Mouse (Mus musculus) monocyte, adult 59 days (primary cell): ENCODE results near the gene Naa11. TPM values are rescaled to one million over a fixed set of nuclear protein-coding genes. Genes with fewer than 3 reads are reported as not detected.

Experiments used
- total RNA-seq, 2 experiments: library from RNA; stranded (reverse); gene quantifications; one replicate each; pipeline ENCODE4 v1.2.4; 2023

Naa11 gene
- not detected for total RNA-seq

DNA sequence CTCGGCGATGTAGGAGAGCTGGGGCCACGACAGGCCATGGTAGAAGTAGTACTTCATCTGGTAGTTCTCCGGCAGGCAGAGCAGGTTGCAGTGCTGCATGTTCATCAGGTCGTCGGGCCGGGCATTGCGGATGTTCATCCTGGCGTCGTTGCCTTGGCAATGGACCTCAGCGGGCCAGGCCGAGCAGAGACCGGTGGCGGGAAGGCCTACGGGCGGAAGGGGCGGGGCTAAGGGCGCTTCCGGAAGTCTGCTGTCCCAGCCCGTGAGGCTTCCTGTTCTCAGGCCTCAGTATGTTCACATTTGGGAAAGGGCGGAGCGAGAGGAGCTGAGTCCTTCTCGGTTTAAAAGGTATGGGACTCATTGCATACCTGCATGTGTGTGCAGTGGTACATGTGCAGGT is at the start of gene Naa11:
Gene Naa11 (minus strand): TSS at position 220 of the 400 bp plus-strand sequence.

Other genes starting within 250 kb of the Naa11 start
- gene Gk2, start 64.6 kb upstream of the Naa11 start, total RNA-seq, result not detected